Mouse (Mus musculus) E14TG2a.4 (cell line): ENCODE measurements around the gene Brwd1.
"Not testable (repeated sequence)": the region's sequence is repeated elsewhere in the genome, so short reads cannot be mapped to it uniquely, and the experiment has no call there.

ENCODE experiments used
- CTCF ChIP-seq: conservative IDR thresholded peaks from 2 replicates; pipeline ENCODE4 v1.5.1; 2014; ENCODE audit warnings: low read length
- NANOG ChIP-seq: IDR thresholded peaks from 2 replicates; pipeline ENCODE4 v1.6.1; 2014; ENCODE audit warnings: borderline replicate concordance, low read length, mixed read lengths
- POU5F1 ChIP-seq: IDR thresholded peaks from 2 replicates; pipeline ENCODE4 v1.6.1; 2014; ENCODE audit warnings: low read length, borderline replicate concordance

GRCm38 (mm10) chr16:95960689-95961088 is 121.6 kb downstream of the Brwd1 start:
- not testable (repeated sequence) for TF ChIP-seq CTCF, NANOG, POU5F1
